Mouse (Mus musculus): Measurements from ENCODE around the gene Sema4c. TPM values are rescaled to one million over a fixed set of nuclear protein-coding genes. Genes with fewer than 3 reads are reported as not detected.

Sema4c gene
- polyA plus RNA-seq, 1 experiment from 2014 or later: 35.2 TPM

DNA sequence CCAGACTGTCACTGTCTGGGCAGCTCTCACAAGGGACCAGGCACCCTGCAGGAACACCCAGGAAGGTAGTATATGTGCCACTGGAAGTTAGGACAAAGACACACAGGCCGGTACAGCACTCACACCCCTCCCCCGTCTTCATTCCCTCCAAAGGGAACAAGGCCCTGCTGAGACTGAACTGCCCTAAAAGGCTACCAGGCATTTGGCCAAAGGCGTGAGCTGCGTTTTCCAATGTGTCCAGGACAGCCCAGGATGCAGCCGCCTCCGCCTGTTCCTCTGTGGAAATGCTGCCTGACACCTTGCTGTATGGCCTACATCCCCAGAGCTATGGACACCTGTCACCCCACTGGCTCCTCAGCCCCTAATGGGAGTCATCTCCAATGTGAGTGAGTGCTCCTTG is 31.3 kb upstream of the Sema4c start:
- H3K4me1 ChIP-seq: peaks cover 19% of the 10 kb centered on the region
- H3K4me3 ChIP-seq: no peak overlapping the region
- H3K27me3 ChIP-seq: peaks cover 4% of the 10 kb centered on the region; the same call in 1 of the 2 replicates
- no peak overlapping the region for H3K9ac ChIP-seq (replicated peaks)
- 54% methylated on average over 6 of the region's 6 CpGs for WGBS
- no peak overlapping the region for H3K4me2 ChIP-seq (replicated peaks)
- no peak overlapping the region for H3K27ac ChIP-seq (replicated peaks)
- H3K9me3 ChIP-seq: no peaks in the 10 kb centered on the region
- no peaks in the 10 kb centered on the region for H3K36me3 ChIP-seq
- ATAC-seq (ENCODE audit: low FRiP score, low read depth): no peak

DNA sequence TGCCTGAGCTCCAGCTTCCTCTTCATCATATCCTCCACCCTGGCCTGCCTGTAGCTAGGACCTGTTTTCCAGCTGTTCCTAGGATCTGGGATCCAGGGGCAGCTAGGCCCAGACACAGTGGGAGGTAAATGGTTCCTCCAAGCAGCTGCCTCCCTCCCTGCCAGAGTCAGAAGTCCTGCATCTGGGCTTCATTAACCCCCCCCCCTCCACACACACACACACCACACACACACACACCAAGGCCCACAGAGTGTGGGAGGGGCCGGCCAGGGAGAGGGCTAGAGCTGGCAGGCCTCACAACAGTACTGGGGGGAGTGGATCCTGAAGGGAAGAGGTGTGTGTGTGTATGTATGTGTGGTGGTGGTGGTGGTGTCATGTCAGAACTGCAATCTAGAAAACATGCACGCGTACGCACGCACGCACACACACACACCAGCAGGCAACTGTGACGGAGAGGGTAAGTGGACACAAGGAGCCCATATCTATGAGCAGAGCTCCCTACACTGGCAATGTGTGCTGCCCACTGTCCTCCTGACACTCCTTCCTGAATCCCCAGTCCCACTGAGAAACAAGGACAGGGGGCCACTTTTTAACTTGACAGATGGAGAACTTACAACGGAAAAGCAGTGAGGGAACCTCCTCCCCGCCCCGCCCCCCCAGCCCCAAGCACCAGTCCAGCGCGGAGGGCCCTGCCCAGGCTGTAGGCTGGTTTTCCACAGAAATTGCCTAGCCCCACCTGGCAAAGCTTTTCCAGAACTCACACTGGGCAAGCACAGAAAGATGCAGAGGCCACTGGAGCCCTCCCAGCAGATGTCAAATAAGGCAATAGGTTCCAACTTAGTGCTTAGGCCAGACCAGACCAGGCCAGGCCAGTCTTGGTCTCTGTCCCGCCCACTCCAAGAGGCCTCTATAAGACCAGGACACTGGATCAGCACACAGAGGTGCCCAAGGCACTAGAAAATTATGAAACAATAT is 30.6 kb upstream of the Sema4c start:
- Histone ChIP-seq H3K4me3 (no peak overlapping the region), H3K27me3 (peaks cover 8% of the 10 kb centered on the region; the same call in 1 of the 2 replicates), H3K9me3 (no peaks in the 10 kb centered on the region), H3K4me2 (replicated peaks) (no peak overlapping the region), H3K36me3 (no peaks in the 10 kb centered on the region), H3K27ac (replicated peaks) (peak overlapping the region; percentile 4; the same call in 1 of the 2 replicates), H3K9ac (replicated peaks) (no peak overlapping the region), H3K4me1 (peaks cover 19% of the 10 kb centered on the region)
- WGBS: 72% methylated on average over 13 of the region's 13 CpGs
- ATAC-seq (ENCODE audit: low FRiP score, low read depth): no peak

DNA sequence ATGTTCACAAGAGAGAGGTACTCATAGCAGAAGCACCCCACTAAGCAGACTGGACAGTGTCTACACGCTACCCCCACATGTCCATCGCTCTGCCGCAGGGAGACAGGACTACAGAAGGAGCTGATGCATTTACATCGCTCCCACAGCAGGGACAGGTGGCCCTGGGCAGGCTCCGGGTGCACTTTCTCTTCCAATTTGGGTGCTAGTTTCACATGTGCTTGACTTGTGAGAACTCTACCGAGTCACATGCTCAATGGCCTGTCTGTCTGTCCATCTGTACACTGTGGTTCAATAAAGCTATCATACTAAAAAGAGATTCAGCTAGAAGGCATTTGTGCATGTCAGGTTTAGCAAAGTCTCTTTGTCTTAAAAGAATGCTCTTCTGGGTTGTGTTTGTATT is 29.7 kb upstream of the Sema4c start:
- no peak overlapping the region for H3K9ac ChIP-seq (replicated peaks)
- H3K4me3 ChIP-seq: no peak overlapping the region
- H3K9me3 ChIP-seq: no peaks in the 10 kb centered on the region
- no peak overlapping the region for H3K4me2 ChIP-seq (replicated peaks)
- H3K36me3 ChIP-seq: no peaks in the 10 kb centered on the region
- ATAC-seq (ENCODE audit: low FRiP score, low read depth): no peak
- peaks cover 17% of the 10 kb centered on the region for H3K4me1 ChIP-seq
- peaks cover 17% of the 10 kb centered on the region for H3K27me3 ChIP-seq
- 86% methylated on average over 6 of the region's 6 CpGs for WGBS
- H3K27ac ChIP-seq (replicated peaks): no peak overlapping the region

DNA sequence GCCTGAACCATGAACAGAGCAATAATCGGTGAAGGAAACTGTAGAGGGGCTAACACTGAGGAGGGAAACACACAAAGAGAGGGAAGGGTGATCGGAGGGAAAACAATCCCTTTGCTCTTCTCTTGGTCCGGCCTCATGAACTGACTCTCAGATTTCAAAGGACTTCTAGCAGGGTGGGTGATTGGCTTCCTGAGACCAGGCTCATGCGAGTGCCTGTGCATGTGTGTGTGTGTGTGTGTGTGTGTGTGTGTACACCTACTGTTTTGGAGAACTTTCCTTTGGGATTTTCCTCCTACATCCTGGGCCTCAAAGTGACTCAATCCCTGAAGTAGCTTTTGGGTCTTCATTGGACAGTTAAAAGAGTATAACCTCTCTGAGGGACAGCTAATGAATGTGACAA is 28.1 kb upstream of the Sema4c start:
- no peak for ATAC-seq (ENCODE audit: low FRiP score, low read depth)
- WGBS: 39% methylated on average over 4 of the region's 4 CpGs
- Histone ChIP-seq H3K9ac (replicated peaks) (no peak overlapping the region), H3K4me3 (no peak overlapping the region), H3K4me2 (replicated peaks) (no peak overlapping the region), H3K27me3 (peaks cover 28% of the 10 kb centered on the region), H3K36me3 (no peaks in the 10 kb centered on the region), H3K27ac (replicated peaks) (no peak overlapping the region), H3K9me3 (no peaks in the 10 kb centered on the region), H3K4me1 (peaks cover 23% of the 10 kb centered on the region)

DNA sequence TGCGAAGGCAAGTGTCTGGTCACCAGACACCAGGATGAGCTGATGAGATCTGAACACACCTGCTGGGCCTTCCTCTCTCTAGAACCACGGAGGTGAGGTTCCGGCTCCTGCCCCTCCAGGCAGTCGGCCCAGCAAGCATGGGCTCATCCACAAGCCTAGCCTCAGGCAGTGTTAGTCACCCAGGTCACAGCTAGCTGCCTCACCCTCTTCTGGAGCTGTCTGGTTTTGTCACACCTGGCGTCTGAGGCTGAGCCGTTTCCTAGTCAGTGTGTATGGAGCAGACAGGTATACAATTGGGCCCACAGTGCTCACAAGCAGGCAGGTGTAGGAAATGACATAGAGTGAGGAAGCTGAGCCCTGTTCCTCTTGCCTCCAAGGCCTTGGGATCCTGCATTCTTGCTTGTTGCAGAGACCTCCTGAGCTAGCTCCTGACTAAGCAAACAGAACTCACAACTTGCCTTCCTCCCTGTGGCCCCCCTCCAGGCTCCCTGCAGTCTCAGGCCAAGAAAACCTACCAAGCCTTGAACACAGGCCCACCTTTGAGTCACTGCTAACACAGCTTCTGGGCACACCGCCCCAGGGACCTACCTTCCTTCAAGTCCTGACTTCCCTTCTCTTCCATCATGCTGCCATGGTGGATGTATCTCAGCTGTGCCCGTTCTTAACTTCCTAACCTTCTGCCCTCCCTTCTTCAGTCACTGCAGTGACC is 25.4 kb upstream of the Sema4c start:
- H3K4me1 ChIP-seq: peaks cover 35% of the 10 kb centered on the region
- no peak for ATAC-seq (ENCODE audit: low FRiP score, low read depth)
- 80% methylated on average over 8 of the region's 8 CpGs for WGBS
- peaks cover 28% of the 10 kb centered on the region for H3K27me3 ChIP-seq
- no peak overlapping the region for H3K27ac ChIP-seq (replicated peaks)
- H3K9me3 ChIP-seq: no peaks in the 10 kb centered on the region
- no peak overlapping the region for H3K4me3 ChIP-seq
- H3K9ac ChIP-seq (replicated peaks): no peak overlapping the region
- no peaks in the 10 kb centered on the region for H3K36me3 ChIP-seq
- no peak overlapping the region for H3K4me2 ChIP-seq (replicated peaks)

DNA sequence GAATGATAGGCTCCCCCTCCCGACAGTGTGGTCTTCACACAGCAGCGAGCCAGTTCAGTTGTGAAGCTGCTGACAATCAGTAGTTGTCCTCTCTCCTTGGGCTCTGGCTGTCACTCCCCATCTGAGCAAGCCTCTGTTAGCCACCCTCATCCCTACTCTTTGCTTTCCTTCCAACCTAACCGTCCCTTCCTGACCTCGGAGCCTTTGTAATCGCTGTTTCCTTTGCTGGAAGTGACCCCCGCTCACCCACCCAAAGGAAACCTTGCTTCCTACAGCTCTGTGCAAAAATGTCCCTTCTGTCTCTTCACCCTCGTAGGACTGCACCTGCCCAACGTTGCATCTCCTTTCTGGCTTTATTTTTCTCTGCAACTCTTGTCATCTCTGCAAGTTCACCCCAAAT is 24.1 kb upstream of the Sema4c start:
- peaks cover 26% of the 10 kb centered on the region for H3K27me3 ChIP-seq
- ATAC-seq (ENCODE audit: low FRiP score, low read depth): no peak
- H3K9ac ChIP-seq (replicated peaks): no peak overlapping the region
- no peaks in the 10 kb centered on the region for H3K36me3 ChIP-seq
- H3K27ac ChIP-seq (replicated peaks): no peak overlapping the region
- peaks cover 28% of the 10 kb centered on the region for H3K4me1 ChIP-seq
- H3K4me3 ChIP-seq: no peak overlapping the region
- 75% methylated on average over 8 of the region's 8 CpGs for WGBS
- no peak overlapping the region for H3K4me2 ChIP-seq (replicated peaks)
- H3K9me3 ChIP-seq: no peaks in the 10 kb centered on the region

DNA sequence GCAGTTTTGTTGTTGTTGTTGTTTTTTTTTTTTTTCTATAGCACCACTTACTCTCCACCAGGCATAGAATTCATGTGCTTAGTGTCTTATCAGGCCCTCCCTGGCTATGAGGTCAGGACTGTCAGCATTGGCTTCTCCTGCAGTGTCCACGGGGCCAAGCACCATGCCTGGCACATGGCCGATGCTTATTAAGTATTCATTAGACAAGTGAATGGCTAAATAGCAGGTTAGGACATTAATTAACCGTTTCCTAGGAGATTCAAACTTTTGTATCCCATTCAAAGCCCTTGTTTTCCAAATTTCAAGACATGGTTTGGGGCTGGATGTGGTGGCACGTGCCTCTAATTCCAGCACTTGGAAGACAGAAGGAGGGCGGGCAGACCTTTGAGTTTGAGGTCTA is 23.1 kb upstream of the Sema4c start:
- Histone ChIP-seq H3K9ac (replicated peaks) (no peak overlapping the region), H3K4me3 (no peak overlapping the region), H3K9me3 (no peaks in the 10 kb centered on the region), H3K4me1 (peaks cover 31% of the 10 kb centered on the region), H3K27me3 (peaks cover 24% of the 10 kb centered on the region), H3K27ac (replicated peaks) (peak overlapping the region; percentile 88), H3K4me2 (replicated peaks) (no peak overlapping the region), H3K36me3 (no peaks in the 10 kb centered on the region)
- ATAC-seq (ENCODE audit: low FRiP score, low read depth): no peak
- 51% methylated on average over 5 of the region's 5 CpGs for WGBS

DNA sequence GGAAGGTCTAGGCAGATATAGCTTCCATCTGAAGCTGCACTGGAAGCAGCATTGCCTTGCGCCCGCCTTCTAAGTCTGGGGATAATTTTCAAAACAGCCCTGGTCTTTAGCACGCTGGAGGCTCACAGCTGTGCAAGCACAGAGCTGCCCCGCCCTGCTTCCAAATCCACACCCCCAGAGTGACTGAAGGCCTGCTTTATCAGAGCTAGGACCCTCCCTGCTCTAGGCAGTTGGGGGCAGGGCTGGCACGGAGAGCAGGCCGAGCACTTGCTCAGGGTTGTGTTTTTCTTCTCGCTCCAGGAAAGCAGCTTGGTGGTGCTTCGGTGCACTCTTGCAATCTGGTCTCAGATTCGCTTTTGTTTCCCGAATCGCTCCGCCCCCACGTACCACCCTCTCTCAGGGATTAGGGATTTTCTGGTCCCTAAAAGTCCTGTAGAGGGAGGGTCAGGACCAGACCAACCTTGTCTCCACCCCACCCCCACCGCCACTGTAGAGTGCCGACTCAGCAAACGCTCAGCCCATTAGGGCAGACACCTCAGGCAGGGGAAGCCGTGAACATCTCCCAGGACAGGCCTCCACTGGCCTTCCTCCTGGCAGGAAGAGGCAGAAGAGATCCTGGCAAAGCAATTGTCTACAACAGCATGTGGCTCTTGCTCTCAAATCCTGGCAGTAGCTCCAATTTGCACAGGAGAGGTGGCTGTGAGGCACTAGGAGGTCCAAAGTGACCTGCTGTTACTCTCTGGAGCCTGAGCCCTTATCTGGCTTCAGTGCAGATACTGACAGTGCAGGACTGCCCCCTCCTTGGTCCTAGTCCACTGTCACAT is 22.4 kb upstream of the Sema4c start:
- no peaks in the 10 kb centered on the region for H3K36me3 ChIP-seq
- H3K4me2 ChIP-seq (replicated peaks): peak overlapping the region; percentile 41
- peak overlapping the region; percentile 88 for H3K27ac ChIP-seq (replicated peaks)
- WGBS: under 1% methylated on average over 17 of the region's 17 CpGs
- H3K9ac ChIP-seq (replicated peaks): peak overlapping the region; percentile 37; the same call in 1 of the 2 replicates
- peak overlapping the region; percentile 9; the same call in 1 of the 2 replicates for H3K4me3 ChIP-seq
- ATAC-seq (ENCODE audit: low FRiP score, low read depth): peak; percentile 90
- H3K4me1 ChIP-seq: peaks cover 32% of the 10 kb centered on the region
- H3K9me3 ChIP-seq: no peaks in the 10 kb centered on the region
- peaks cover 24% of the 10 kb centered on the region for H3K27me3 ChIP-seq

DNA sequence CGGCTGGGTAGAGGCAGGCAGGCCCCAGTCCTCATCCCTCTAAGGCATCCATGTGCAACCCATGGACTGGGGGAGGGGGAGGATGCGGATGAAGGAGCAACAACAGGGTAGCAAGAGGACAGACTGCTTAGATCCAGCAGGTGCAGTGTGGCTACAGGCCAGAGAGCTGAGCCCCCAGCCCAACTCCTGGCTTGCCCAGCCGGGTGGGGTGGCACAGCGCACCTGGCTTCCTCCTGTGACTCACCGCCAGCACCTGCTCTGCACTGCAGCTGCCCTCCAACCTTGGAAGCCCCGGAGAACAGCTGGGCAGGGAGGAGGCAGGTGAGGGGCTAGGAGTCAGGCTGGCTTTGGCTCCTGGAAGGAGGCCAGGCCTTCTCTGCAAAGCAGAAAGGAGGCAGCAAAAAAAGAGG is 21.8 kb upstream of the Sema4c start:
- Histone ChIP-seq H3K27ac (replicated peaks) (peak overlapping the region; percentile 88), H3K4me2 (replicated peaks) (peak overlapping the region; percentile 41), H3K4me1 (peaks cover 32% of the 10 kb centered on the region), H3K4me3 (0 out of 2 replicates have a peak overlapping the region, but pooled peaks have one; percentile 9), H3K9ac (replicated peaks) (no peak overlapping the region; the same call in 1 of the 2 replicates), H3K27me3 (peaks cover 24% of the 10 kb centered on the region), H3K9me3 (no peaks in the 10 kb centered on the region), H3K36me3 (no peaks in the 10 kb centered on the region)
- 11% methylated on average over 6 of the region's 6 CpGs for WGBS
- ATAC-seq (ENCODE audit: low FRiP score, low read depth): peak; percentile 64

DNA sequence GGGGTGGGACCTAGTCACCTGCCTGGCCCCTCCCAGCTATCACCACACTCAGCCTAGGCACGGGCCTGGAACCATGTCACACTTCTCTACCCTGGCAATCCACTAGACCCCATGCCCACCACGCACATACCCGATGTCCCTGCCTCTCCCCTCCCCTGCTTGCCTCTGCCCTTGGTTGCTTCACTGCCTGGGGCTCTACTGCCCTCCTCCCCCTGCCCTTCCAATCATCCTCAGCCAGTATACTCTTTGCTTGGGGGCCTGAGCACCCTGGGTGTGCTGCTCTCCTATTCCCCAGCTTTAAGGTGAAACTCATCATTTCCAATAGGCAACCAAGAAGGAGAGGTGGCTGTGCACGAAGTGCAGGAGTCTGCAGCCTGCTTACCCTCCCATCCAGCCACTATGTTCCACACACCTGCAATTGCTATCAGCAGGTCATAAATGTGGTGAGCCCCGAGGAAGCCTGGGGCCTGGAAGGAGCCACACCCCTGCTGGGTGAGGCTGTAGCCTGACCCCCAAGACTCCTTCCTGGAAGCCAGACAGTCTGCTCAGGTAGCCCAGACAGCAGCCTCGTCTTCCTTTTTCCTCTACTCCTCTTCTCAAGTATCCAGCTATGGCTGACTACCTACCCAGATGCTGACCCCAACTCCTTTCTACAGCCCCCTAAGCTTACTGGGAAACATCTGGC is 19.0 kb upstream of the Sema4c start:
- H3K4me1 ChIP-seq: peaks cover 40% of the 10 kb centered on the region
- H3K27me3 ChIP-seq: peaks cover 5% of the 10 kb centered on the region
- ATAC-seq (ENCODE audit: low FRiP score, low read depth): no peak
- H3K9ac ChIP-seq (replicated peaks): no peak overlapping the region
- H3K4me3 ChIP-seq: no peak overlapping the region
- no peaks in the 10 kb centered on the region for H3K9me3 ChIP-seq
- 82% methylated on average over 6 of the region's 6 CpGs for WGBS
- H3K4me2 ChIP-seq (replicated peaks): no peak overlapping the region
- no peak overlapping the region for H3K27ac ChIP-seq (replicated peaks)
- no peaks in the 10 kb centered on the region for H3K36me3 ChIP-seq

DNA sequence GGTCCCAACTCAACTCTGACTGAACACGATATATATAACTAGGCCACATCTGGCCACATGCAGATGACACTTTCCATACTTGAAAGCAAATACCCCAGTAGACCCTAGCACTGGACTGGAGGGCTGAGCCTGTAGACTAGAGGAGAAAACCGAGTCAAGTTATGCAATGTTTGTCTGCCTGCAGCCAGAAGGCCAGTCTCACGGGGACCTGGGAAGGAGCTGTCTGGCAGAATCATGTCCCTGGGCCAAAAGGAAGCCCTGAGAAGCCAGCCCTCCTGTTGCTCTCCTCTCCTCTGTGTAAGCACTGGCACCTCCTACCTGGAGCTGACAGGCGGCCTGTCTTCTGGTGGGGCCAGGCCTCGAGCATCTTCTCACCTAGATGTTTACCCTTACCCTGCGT is 17.2 kb upstream of the Sema4c start:
- no peak overlapping the region for H3K4me2 ChIP-seq (replicated peaks)
- ATAC-seq (ENCODE audit: low FRiP score, low read depth): no peak
- H3K4me1 ChIP-seq: peaks cover 24% of the 10 kb centered on the region
- H3K9ac ChIP-seq (replicated peaks): no peak overlapping the region
- H3K36me3 ChIP-seq: no peaks in the 10 kb centered on the region
- H3K27me3 ChIP-seq: no peaks in the 10 kb centered on the region; the same call in 1 of the 2 replicates
- H3K4me3 ChIP-seq: no peak overlapping the region
- no peak overlapping the region for H3K27ac ChIP-seq (replicated peaks)
- 70% methylated on average over 6 of the region's 6 CpGs for WGBS
- no peaks in the 10 kb centered on the region for H3K9me3 ChIP-seq

Data from midbrain, embryonic 12.5 days (tissue).